Mouse (Mus musculus): ENCODE results near the gene Rps6ka1. TPM values are rescaled to one million over a fixed set of nuclear protein-coding genes. Genes with fewer than 3 reads are reported as not detected.

The Rps6ka1 gene
- polyA plus RNA-seq, 1 experiment from 2014 or later = 26.6 TPM

DNA sequence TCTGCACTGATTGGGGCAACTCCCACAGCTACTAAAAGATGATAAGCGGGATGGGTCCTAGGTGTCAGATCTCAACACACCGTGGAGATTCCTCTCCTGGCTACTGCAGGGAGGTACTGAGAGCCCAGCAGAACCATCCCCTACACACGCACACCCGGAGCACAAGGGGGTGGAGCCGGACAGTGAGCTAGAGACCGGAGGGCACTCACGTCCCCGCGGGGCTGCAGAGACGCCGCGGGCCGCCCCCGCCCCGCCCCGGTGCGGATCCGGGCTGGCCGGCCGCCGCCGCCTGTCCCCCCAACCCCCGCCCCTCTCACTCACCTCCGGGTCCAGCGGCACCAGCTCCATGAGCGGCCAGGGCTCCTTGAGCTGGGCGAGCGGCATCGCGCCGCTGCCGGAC lies 348 bp downstream of the Rps6ka1 start:
- peaks cover 15% of the 10 kb centered on the region for H3K27me3 ChIP-seq
- peak; percentile 77 for ATAC-seq (ENCODE audit: low FRiP score, low read depth)
- peak overlapping the region; percentile 85 for H3K9ac ChIP-seq (replicated peaks)
- H3K4me3 ChIP-seq = peak overlapping the region; percentile 69
- H3K4me2 ChIP-seq (replicated peaks) = peak overlapping the region; percentile 94
- peak overlapping the region; percentile 74; the same call in 1 of the 2 replicates for H3K27ac ChIP-seq (replicated peaks)
- no peaks in the 10 kb centered on the region for H3K36me3 ChIP-seq
- no peaks in the 10 kb centered on the region for H3K9me3 ChIP-seq
- 0% methylated on average over 13 of the region's 32 CpGs for WGBS
- peaks cover 15% of the 10 kb centered on the region for H3K4me1 ChIP-seq

DNA sequence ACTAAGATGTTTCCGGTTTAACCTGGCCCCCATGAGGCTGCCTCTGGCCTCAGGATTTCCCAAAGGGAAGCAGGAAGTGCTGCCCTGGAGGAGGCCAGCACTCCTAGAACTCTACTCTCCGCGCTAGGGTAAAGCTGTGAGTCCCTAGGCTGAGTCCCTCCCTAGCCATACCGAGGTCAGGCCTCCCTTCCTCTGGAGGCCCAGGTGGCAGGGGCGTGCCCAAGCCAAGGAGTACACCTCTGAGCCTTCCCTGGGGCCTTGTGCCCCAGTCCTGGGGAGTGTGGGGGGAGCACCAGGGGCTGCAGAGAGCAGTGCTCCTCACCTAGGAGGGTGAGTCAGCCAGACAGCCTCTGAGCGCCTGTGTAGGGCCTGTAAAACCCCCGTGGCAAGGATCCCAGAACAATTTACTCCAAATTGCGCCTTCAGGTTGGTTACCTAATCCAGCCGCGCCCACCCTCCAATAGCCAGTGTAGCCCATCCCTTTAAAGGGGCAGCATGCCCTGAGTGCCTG lies 1.6 kb downstream of the Rps6ka1 start:
- H3K36me3 ChIP-seq = no peaks in the 10 kb centered on the region
- WGBS = 27% methylated on average over 10 of the region's 10 CpGs
- H3K27ac ChIP-seq (replicated peaks) = no peak overlapping the region
- H3K4me2 ChIP-seq (replicated peaks) = peak overlapping the region; percentile 94
- H3K4me1 ChIP-seq = peaks cover 15% of the 10 kb centered on the region
- peaks cover 15% of the 10 kb centered on the region for H3K27me3 ChIP-seq
- 0 out of 2 replicates have a peak overlapping the region, but pooled peaks have one; percentile 15 for H3K9ac ChIP-seq (replicated peaks)
- H3K9me3 ChIP-seq = no peaks in the 10 kb centered on the region
- ATAC-seq (ENCODE audit: low FRiP score, low read depth) = no peak
- 0 out of 2 replicates have a peak overlapping the region, but pooled peaks have one; percentile 10 for H3K4me3 ChIP-seq

DNA sequence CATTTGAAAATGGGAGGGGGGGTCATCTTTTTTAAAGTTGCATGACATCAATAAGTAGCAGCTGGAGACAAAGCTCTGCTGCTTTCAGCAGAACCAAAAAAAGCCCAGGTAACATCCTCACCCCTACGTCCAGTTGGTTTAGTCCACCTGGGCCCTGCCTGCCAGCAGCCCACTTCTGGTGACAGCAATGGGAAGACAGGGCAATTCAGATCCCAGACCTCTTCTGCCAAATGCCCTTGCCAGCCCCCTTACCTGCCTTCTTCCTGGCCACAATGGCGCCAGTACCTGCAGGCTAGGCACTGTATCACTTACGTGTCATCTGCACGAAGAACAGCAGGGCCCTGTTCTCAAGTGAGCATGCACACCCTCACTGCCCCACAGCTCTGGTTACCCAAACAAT lies 2.3 kb downstream of the Rps6ka1 start:
- Histone ChIP-seq H3K4me2 (replicated peaks) (no peak overlapping the region), H3K9me3 (no peaks in the 10 kb centered on the region), H3K9ac (replicated peaks) (no peak overlapping the region), H3K27me3 (peaks cover 15% of the 10 kb centered on the region), H3K4me1 (peaks cover 15% of the 10 kb centered on the region), H3K4me3 (no peak overlapping the region), H3K27ac (replicated peaks) (no peak overlapping the region), H3K36me3 (no peaks in the 10 kb centered on the region)
- no peak for ATAC-seq (ENCODE audit: low FRiP score, low read depth)
- 84% methylated on average over 4 of the region's 4 CpGs for WGBS

DNA sequence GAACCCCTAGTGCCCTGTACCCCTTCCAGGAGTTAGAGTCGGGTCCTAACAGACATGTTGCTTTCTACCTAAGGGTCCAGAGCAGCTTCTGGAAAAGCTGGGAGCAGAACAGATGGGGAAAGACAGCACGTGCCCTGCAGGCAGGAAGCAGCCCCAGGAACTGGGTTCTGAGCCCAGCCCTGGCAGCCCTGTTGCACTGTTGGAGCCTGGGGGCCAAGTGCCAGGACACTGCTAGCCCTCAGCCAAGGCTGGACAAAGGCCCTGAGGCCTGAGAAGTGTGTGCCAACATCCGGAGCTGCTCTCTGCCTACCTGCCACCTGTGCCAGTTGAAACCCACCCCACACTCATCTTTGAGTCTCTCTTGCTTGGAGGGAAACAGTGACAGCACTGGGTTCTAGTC lies 2.7 kb downstream of the Rps6ka1 start:
- 90% methylated on average over 3 of the region's 3 CpGs for WGBS
- no peak for ATAC-seq (ENCODE audit: low FRiP score, low read depth)
- Histone ChIP-seq H3K27ac (replicated peaks) (no peak overlapping the region), H3K4me1 (peaks cover 15% of the 10 kb centered on the region), H3K9ac (replicated peaks) (no peak overlapping the region), H3K4me3 (no peak overlapping the region), H3K9me3 (no peaks in the 10 kb centered on the region), H3K4me2 (replicated peaks) (no peak overlapping the region), H3K36me3 (no peaks in the 10 kb centered on the region), H3K27me3 (peaks cover 15% of the 10 kb centered on the region)

DNA sequence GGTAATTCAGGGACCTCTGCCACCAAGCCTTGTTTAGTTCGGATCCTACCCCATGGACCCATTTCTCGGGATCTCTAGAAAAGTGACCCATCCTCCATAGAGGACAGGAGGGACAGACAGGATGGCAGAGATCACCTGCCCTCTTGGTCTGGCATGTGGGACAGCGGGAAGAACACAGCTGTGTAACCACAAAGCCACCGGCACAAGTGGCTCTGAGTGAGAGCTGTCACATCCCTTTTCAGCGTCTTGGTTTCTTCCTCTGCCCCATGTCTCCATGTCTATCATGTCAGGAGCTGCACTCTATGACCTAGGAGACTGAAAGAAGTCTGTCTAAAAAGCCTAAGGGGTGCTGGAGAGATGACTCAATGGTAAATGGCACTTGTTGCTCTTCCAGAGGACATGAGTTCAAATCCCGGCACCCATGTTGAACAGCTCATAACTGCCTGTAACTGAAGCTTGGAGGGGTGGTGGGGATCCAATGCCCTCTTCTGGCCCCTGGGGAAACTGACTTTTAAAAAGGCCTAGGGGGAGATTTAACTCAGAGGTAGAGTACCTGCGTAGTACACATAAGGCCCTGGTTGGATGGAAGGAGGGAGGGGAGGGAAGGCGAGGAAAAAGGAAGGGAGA lies 3.4 kb downstream of the Rps6ka1 start:
- no peaks in the 10 kb centered on the region for H3K9me3 ChIP-seq
- 85% methylated on average over 8 of the region's 8 CpGs for WGBS
- ATAC-seq (ENCODE audit: low FRiP score, low read depth) = no peak

DNA sequence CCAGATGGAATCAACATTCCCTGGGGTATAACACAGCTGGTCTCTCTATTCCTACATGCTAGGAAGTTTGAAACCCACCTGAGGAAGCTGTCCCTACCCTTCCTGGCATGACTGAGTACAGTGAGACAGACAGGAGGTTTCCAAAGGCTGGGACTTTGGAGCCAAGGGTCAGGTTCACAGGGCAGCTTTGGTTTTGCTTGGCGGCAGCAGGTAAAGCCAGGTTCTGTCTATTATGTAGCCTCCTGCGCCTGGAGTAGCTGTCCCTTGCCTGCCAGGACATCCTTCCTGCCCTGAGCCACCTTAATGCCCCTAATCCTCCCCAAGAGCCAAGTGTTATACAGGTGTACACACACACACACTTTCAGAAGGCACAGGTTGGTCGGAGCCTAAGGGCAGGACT lies 5.7 kb downstream of the Rps6ka1 start:
- Histone ChIP-seq H3K4me3 (no peak overlapping the region), H3K27me3 (peaks cover 10% of the 10 kb centered on the region), H3K9me3 (no peaks in the 10 kb centered on the region), H3K4me1 (peaks cover 9% of the 10 kb centered on the region), H3K9ac (replicated peaks) (no peak overlapping the region), H3K27ac (replicated peaks) (no peak overlapping the region), H3K4me2 (replicated peaks) (no peak overlapping the region), H3K36me3 (0 out of 2 replicates have a peak, but pooled peaks cover 4% of the 10 kb centered on the region)
- no peak for ATAC-seq (ENCODE audit: low FRiP score, low read depth)
- WGBS = 93% methylated on average over 3 of the region's 3 CpGs

More for the DNA sequence above, 3.4 kb downstream of the Rps6ka1 start:
- no peak overlapping the region for H3K27ac ChIP-seq (replicated peaks)
- no peak overlapping the region for H3K4me2 ChIP-seq (replicated peaks)
- H3K9ac ChIP-seq (replicated peaks) = no peak overlapping the region
- peaks cover 15% of the 10 kb centered on the region for H3K27me3 ChIP-seq
- H3K4me3 ChIP-seq = no peak overlapping the region
- H3K4me1 ChIP-seq = peaks cover 15% of the 10 kb centered on the region
- H3K36me3 ChIP-seq = 0 out of 2 replicates have a peak, but pooled peaks cover under 1% of the 10 kb centered on the region

DNA sequence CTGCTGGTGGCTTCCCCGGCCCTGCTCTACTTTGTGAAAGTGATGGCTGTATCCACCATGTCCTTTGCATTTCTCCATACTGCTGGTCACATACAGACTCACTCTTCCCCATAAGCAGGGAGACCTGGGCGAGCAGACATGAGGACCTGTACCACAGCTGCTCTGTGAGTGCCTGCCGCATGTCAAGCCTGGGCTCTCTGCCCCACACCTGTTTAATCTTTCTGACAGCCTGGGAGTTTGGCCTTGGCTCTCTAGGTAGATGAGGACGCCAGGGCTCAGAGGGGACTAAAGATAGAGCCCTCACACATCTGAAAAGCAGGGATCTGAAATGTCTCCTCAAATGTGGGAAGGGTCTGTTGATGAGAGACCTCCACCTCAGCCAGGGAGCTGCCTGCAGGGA lies 6.2 kb downstream of the Rps6ka1 start:
- Histone ChIP-seq H3K9me3 (no peaks in the 10 kb centered on the region), H3K9ac (replicated peaks) (no peak overlapping the region), H3K4me2 (replicated peaks) (no peak overlapping the region), H3K27me3 (peaks cover 6% of the 10 kb centered on the region), H3K4me1 (peaks cover 5% of the 10 kb centered on the region), H3K36me3 (0 out of 2 replicates have a peak, but pooled peaks cover 4% of the 10 kb centered on the region), H3K4me3 (no peak overlapping the region), H3K27ac (replicated peaks) (no peak overlapping the region)
- 80% methylated on average over 4 of the region's 4 CpGs for WGBS
- ATAC-seq (ENCODE audit: low FRiP score, low read depth) = no peak

DNA sequence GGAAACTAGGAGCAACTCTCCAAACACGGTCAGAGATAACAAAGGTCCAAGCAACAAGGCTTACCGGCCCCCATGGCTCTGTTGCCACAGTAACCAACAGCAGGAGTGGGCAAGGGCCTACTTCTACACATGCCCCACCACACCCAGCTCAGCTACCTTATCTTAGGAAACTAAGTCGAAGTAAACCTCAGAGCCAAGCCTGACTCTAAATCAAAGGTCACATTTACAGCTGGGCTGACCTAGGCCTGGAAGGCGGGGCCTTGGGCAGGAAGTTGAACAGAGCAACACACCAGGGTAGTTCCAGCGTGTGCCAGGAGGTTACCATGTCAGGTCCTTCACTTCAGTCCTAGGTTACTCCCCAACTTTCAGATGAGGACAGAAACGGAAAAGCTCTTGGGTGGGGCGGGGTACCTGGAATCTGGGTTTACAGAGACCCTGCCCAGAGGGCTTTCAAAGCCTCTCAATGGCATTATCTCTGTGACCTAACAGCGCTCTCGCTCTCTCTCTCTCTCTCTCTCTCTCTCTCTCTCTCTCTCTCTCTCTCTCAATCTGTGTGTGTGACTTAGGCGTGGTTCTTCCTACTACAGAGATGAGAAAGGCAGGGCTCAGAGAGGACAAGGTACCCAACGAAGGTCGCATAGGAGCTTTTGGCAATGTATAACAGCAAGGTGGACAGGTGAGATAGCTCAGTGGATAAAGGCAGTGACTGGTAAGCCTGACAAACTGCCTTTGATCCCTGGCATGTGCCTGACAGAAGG lies 8.3 kb downstream of the Rps6ka1 start:
- Histone ChIP-seq H3K36me3 (0 out of 2 replicates have a peak, but pooled peaks cover 4% of the 10 kb centered on the region), H3K27ac (replicated peaks) (no peak overlapping the region), H3K4me3 (no peak overlapping the region), H3K9ac (replicated peaks) (no peak overlapping the region), H3K9me3 (no peaks in the 10 kb centered on the region), H3K4me1 (no peaks in the 10 kb centered on the region), H3K27me3 (no peaks in the 10 kb centered on the region), H3K4me2 (replicated peaks) (no peak overlapping the region)
- 76% methylated on average over 12 of the region's 12 CpGs for WGBS
- no peak for ATAC-seq (ENCODE audit: low FRiP score, low read depth)

DNA sequence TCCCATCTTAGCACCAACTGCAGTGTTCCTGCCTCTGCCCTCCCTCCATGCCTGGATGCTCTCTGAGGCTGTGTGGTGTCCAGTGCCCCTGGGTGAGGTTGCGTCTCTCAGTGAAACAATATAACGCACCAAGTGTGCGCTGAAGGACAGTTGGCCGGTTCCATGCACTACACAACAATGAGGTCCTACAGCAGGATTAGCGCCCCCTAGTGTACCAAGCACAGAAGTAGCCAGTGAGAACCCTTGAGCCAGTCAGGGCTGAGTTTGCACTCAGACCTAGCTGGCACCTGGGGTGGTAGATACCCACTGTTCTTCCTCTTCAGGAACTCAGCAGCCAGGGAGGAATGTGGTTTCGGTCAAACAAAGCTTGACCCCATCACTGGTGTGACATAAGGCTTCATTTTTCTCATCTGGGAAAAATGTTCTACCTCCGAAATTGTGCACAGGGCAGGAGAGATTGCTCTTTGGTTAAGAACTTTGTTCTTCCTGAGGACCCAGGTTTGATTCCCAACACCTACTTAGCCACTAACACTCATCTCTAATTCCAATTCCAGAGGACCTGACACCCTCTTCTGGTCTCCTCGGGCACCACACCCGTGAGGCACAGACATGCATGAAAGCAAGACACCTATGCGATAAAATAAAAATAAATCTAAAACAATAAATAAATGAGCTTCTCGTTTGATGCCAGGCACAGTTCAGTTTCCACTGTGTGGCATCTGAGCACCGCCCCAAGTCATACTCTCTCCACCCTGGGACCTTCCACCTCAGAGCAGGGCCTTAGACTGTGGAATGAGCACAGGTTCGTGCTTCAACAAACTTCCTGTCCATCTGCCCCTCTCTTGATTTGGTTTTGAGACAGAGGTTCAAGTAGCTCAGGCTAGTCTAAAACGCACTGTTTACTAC lies 9.5 kb downstream of the Rps6ka1 start:
- Histone ChIP-seq H3K4me2 (replicated peaks) (no peak overlapping the region), H3K9ac (replicated peaks) (no peak overlapping the region), H3K36me3 (0 out of 2 replicates have a peak, but pooled peaks cover 4% of the 10 kb centered on the region), H3K27ac (replicated peaks) (no peak overlapping the region), H3K27me3 (no peaks in the 10 kb centered on the region), H3K9me3 (no peaks in the 10 kb centered on the region), H3K4me3 (no peak overlapping the region), H3K4me1 (no peaks in the 10 kb centered on the region)
- WGBS = 87% methylated on average over 14 of the region's 14 CpGs
- no peak for ATAC-seq (ENCODE audit: low FRiP score, low read depth)

DNA sequence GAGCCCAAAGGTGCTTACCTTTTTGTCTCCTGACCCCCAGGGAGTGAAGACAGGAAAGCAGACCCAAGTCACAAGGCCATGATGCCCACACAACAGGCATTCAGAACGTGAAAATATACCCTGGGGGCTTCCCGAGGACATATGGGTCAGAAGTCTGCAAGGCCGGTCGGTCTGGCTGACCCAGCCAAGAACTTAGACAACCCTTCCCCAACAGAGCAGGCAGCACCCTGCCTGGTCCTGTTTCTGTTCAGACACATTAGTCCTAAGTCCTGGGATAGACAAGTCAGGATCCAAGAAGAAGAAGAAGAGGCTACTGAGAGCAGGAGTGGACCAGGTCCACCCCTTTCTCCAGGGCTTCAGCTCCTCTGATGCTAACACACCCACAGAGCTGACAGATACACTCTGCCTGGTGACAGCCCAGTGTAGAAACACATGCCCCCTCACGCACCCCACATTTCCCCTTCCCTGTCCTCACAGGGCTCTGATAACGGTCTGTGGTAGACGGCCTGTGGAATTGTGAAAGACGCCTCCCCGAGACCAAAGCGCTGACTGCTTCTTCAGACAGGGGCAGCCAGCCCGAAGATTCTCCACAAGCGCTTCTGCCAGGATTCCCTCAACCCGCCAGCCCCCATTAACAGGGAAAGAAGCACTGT lies 12.6 kb downstream of the Rps6ka1 start:
- Histone ChIP-seq H3K36me3 (0 out of 2 replicates have a peak, but pooled peaks cover 4% of the 10 kb centered on the region), H3K4me1 (no peaks in the 10 kb centered on the region), H3K9me3 (no peaks in the 10 kb centered on the region), H3K9ac (replicated peaks) (no peak overlapping the region), H3K27me3 (no peaks in the 10 kb centered on the region), H3K4me3 (no peak overlapping the region), H3K4me2 (replicated peaks) (no peak overlapping the region), H3K27ac (replicated peaks) (no peak overlapping the region)
- ATAC-seq (ENCODE audit: low FRiP score, low read depth) = no peak
- 83% methylated on average over 13 of the region's 13 CpGs for WGBS

All from midbrain, embryonic 12.5 days (tissue).